Mouse (Mus musculus) CH12.LX (cell line): ENCODE results near the gene Maip1. TPM values are rescaled to one million over a fixed set of nuclear protein-coding genes. Genes with fewer than 3 reads are reported as not detected.
A peak's percentile ranks its signal among the peaks of the same experiment; 100 is the strongest.

Experiments used
- DNase-seq: peaks from one replicate; pipeline ENCODE4 v3.0.0-alpha.2; 2013; ENCODE audit errors: extremely low read depth
- H3K27ac ChIP-seq: 2 replicates; pipeline ENCODE4 v1.5.1; 2012; ENCODE audit warnings: low read depth, mild to moderate bottlenecking, control low read depth, moderate library complexity; ENCODE audit not compliant: insufficient read depth
- H3K27me3 ChIP-seq: replicated peaks from 2 replicates; pipeline ENCODE3; 2012; ENCODE audit warnings: inconsistent platforms
- H3K36me3 ChIP-seq, 2 experiments: replicated peaks in 1 of 2; 2 replicates each; pipeline versions ENCODE3 to v1.6.1; 2012; ENCODE audit warnings: inconsistent platforms in 1 of 2, low read length in 1 of 2, mild to moderate bottlenecking in 1 of 2, mixed read lengths in 1 of 2, moderate library complexity in 1 of 2; ENCODE audit not compliant: control insufficient read depth in 1 of 2, insufficient read depth in 1 of 2
- H3K4me1 ChIP-seq, 2 experiments: 2 replicates each; pipeline ENCODE4 v1.6.1; 2012; ENCODE audit warnings: inconsistent platforms in 1 of 2, moderate library complexity in 1 of 2; ENCODE audit not compliant: insufficient read depth in 2 of 2, control insufficient read depth in 1 of 2
- H3K4me2 ChIP-seq: 2 replicates; pipeline ENCODE4 v1.6.1; 2012; ENCODE audit warnings: low read depth, mild to moderate bottlenecking, control low read depth; ENCODE audit not compliant: poor library complexity, insufficient read depth, severe bottlenecking
- H3K4me3 ChIP-seq, 3 experiments: fragments of 150-350 bp in 1 of 3; sonication (generic) in 1 of 3; replicated peaks in 1 of 3; 2 replicates each; pipeline versions ENCODE3 to v1.5.1; 2011 to 2012; ENCODE audit warnings: low read depth in 2 of 3, low read length in 2 of 3, mild to moderate bottlenecking in 2 of 3, moderate library complexity in 2 of 3, control low read depth in 1 of 3, improper control_type of control experiment in 1 of 3, inconsistent platforms in 1 of 3, mixed read lengths in 1 of 3; ENCODE audit not compliant: poor library complexity in 1 of 3
- H3K79me2 ChIP-seq: replicated peaks from 2 replicates; pipeline ENCODE4 v1.6.1; 2012; ENCODE audit warnings: mild to moderate bottlenecking, moderate library complexity; ENCODE audit not compliant: control insufficient read depth, poor library complexity, insufficient read depth, severe bottlenecking; ENCODE audit errors: extremely low read depth
- H3K9ac ChIP-seq: 2 replicates; pipeline ENCODE4 v1.6.1; 2012; ENCODE audit warnings: low read depth, mild to moderate bottlenecking, control low read depth, moderate library complexity; ENCODE audit not compliant: insufficient read depth
- H3K9me3 ChIP-seq: replicated peaks from 2 replicates; pipeline ENCODE3; 2012; ENCODE audit warnings: low read length, inconsistent platforms, mixed read lengths
- CHD1 ChIP-seq: IDR thresholded peaks from 2 replicates; pipeline ENCODE4 v1.6.1; 2012; ENCODE audit warnings: low read depth, low read length, improper control_type of control experiment, inconsistent platforms
- CHD2 ChIP-seq: IDR thresholded peaks from 2 replicates; pipeline ENCODE4 v1.6.1; 2011; ENCODE audit warnings: low read length, improper control_type of control experiment
- CTCF ChIP-seq, 2 experiments: IDR thresholded peaks in 1 of 2; conservative IDR thresholded peaks in 1 of 2; 2 replicates each; pipeline ENCODE4 v1.5.1; 2011 to 2012; ENCODE audit warnings: low read depth in 2 of 2, low read length in 2 of 2, improper control_type of control experiment in 1 of 2, inconsistent platforms in 1 of 2, mild to moderate bottlenecking in 1 of 2, moderate library complexity in 1 of 2
- E2F4 ChIP-seq: IDR thresholded peaks from 2 replicates; pipeline ENCODE4 v1.6.1; 2011; ENCODE audit warnings: low read depth, low read length, improper control_type of control experiment; ENCODE audit not compliant: insufficient replicate concordance
- ELF1 ChIP-seq: IDR thresholded peaks from 2 replicates; pipeline ENCODE4 v1.6.1; 2014; ENCODE audit warnings: low read depth, mild to moderate bottlenecking, inconsistent platforms, low read length, improper control_type of control experiment
- EP300 ChIP-seq: IDR thresholded peaks from 2 replicates; pipeline ENCODE4 v1.6.1; 2011; ENCODE audit warnings: low read length, improper control_type of control experiment
- ETS1 ChIP-seq: conservative IDR thresholded peaks from 2 replicates; pipeline ENCODE4 v1.6.1; 2012; ENCODE audit warnings: low read depth, mild to moderate bottlenecking, inconsistent platforms, low read length, improper control_type of control experiment, moderate library complexity
- GABPA ChIP-seq: IDR thresholded peaks from 2 replicates; pipeline ENCODE4 v1.6.1; 2012; ENCODE audit warnings: low read depth, low read length, improper control_type of control experiment, inconsistent platforms; ENCODE audit not compliant: insufficient replicate concordance
- HCFC1 ChIP-seq: IDR thresholded peaks from 2 replicates; pipeline ENCODE4 v1.6.1; 2012; ENCODE audit warnings: low read depth, mild to moderate bottlenecking, inconsistent platforms, low read length, improper control_type of control experiment
- IRF4 ChIP-seq: IDR thresholded peaks from 2 replicates; pipeline ENCODE4 v1.6.1; 2014; ENCODE audit warnings: low read depth, mild to moderate bottlenecking, inconsistent platforms, low read length, improper control_type of control experiment
- JUN ChIP-seq: IDR thresholded peaks from 2 replicates; pipeline ENCODE4 v1.6.1; 2011; ENCODE audit warnings: low read depth, mild to moderate bottlenecking, low read length, improper control_type of control experiment, moderate library complexity; ENCODE audit not compliant: insufficient read depth
- JUND ChIP-seq: conservative IDR thresholded peaks from 2 replicates; pipeline ENCODE4 v1.6.1; 2011; ENCODE audit warnings: low read depth, low read length, improper control_type of control experiment
- KAT2A ChIP-seq: IDR thresholded peaks from 2 replicates; pipeline ENCODE4 v1.6.1; 2012; ENCODE audit warnings: low read length, improper control_type of control experiment, inconsistent platforms; ENCODE audit not compliant: insufficient replicate concordance
- MAFK ChIP-seq: IDR thresholded peaks from 2 replicates; pipeline ENCODE4 v1.6.1; 2011; ENCODE audit warnings: low read length, improper control_type of control experiment; ENCODE audit not compliant: insufficient replicate concordance
- MAX ChIP-seq: IDR thresholded peaks from 2 replicates; pipeline ENCODE4 v1.6.1; 2011; ENCODE audit warnings: low read length, improper control_type of control experiment
- MAZ ChIP-seq: IDR thresholded peaks from 2 replicates; pipeline ENCODE4 v1.6.1; 2012; ENCODE audit warnings: low read depth, mild to moderate bottlenecking, inconsistent platforms, low read length, improper control_type of control experiment, moderate library complexity
- MEF2A ChIP-seq: IDR thresholded peaks from 2 replicates; pipeline ENCODE4 v1.6.1; 2014; ENCODE audit warnings: low read depth, mild to moderate bottlenecking, inconsistent platforms, low read length, improper control_type of control experiment, borderline replicate concordance
- MXI1 ChIP-seq: IDR thresholded peaks from 2 replicates; pipeline ENCODE4 v1.6.1; 2011; ENCODE audit warnings: mild to moderate bottlenecking, low read depth, low read length, improper control_type of control experiment
- MYC ChIP-seq: IDR thresholded peaks from 2 replicates; pipeline ENCODE4 v1.6.1; 2011; ENCODE audit warnings: low read depth, mild to moderate bottlenecking, improper control_type of control experiment, low read length
- NELFE ChIP-seq: IDR thresholded peaks from 2 replicates; pipeline ENCODE4 v1.6.1; 2011; ENCODE audit warnings: low read depth, low read length, improper control_type of control experiment
- NRF1 ChIP-seq: IDR thresholded peaks from 2 replicates; pipeline ENCODE4 v1.6.1; 2014; ENCODE audit warnings: low read depth, mild to moderate bottlenecking, inconsistent platforms, low read length, improper control_type of control experiment, moderate library complexity
- PAX5 ChIP-seq: IDR thresholded peaks from 2 replicates; pipeline ENCODE4 v1.6.1; 2012; ENCODE audit warnings: low read length, inconsistent platforms, mixed read lengths
- POLR2A ChIP-seq: IDR thresholded peaks from 2 replicates; pipeline ENCODE4 v1.6.1; 2011; ENCODE audit warnings: low read depth, mild to moderate bottlenecking, improper control_type of control experiment, low read length
- POLR2AphosphoS2 ChIP-seq: IDR thresholded peaks from 2 replicates; pipeline ENCODE4 v1.6.1; 2011; ENCODE audit warnings: low read depth, low read length, improper control_type of control experiment
- RAD21 ChIP-seq: IDR thresholded peaks from 2 replicates; pipeline ENCODE4 v1.6.1; 2011; ENCODE audit warnings: low read depth, mild to moderate bottlenecking, low read length, improper control_type of control experiment, moderate library complexity
- RCOR1 ChIP-seq: conservative IDR thresholded peaks from 2 replicates; pipeline ENCODE4 v1.6.1; 2012; ENCODE audit warnings: low read depth, mild to moderate bottlenecking, inconsistent platforms, low read length, improper control_type of control experiment
- SIN3A ChIP-seq: IDR thresholded peaks from 2 replicates; pipeline ENCODE4 v1.6.1; 2012; ENCODE audit warnings: low read length, improper control_type of control experiment, inconsistent platforms
- SMC3 ChIP-seq: IDR thresholded peaks from 2 replicates; pipeline ENCODE4 v1.6.1; 2011; ENCODE audit warnings: low read depth, low read length, improper control_type of control experiment
- TBP ChIP-seq: conservative IDR thresholded peaks from 2 replicates; pipeline ENCODE4 v1.6.1; 2011; ENCODE audit warnings: low read depth, low read length, improper control_type of control experiment
- TCF12 ChIP-seq: IDR thresholded peaks from 2 replicates; pipeline ENCODE4 v1.6.1; 2014; ENCODE audit warnings: low read depth, mild to moderate bottlenecking, inconsistent platforms, low read length, improper control_type of control experiment
- UBTF ChIP-seq: IDR thresholded peaks from 2 replicates; pipeline ENCODE4 v1.6.1; 2012; ENCODE audit warnings: low read depth, mild to moderate bottlenecking, inconsistent platforms, low read length, improper control_type of control experiment, moderate library complexity
- USF1 ChIP-seq: IDR thresholded peaks from 2 replicates; pipeline ENCODE4 v1.6.1; 2014; ENCODE audit warnings: low read depth, mild to moderate bottlenecking, inconsistent platforms, low read length, improper control_type of control experiment
- USF2 ChIP-seq: conservative IDR thresholded peaks from 2 replicates; pipeline ENCODE4 v1.6.1; 2011; ENCODE audit warnings: low read depth, low read length, improper control_type of control experiment
- ZC3H11A ChIP-seq: IDR thresholded peaks from 2 replicates; pipeline ENCODE4 v1.6.1; 2012; ENCODE audit warnings: low read depth, mild to moderate bottlenecking, inconsistent platforms, low read length, improper control_type of control experiment
- ZKSCAN1 ChIP-seq: IDR thresholded peaks from 2 replicates; pipeline ENCODE4 v1.6.1; 2012; ENCODE audit warnings: low read depth, inconsistent platforms, low read length, improper control_type of control experiment, borderline replicate concordance
- ZMIZ1 ChIP-seq: IDR thresholded peaks from 2 replicates; pipeline ENCODE4 v1.6.1; 2012; ENCODE audit warnings: low read depth, mild to moderate bottlenecking, inconsistent platforms, low read length, improper control_type of control experiment
- ZNF384 ChIP-seq: IDR thresholded peaks from 2 replicates; pipeline ENCODE4 v1.6.1; 2012; ENCODE audit warnings: low read depth, low read length, improper control_type of control experiment, inconsistent platforms
- dilution Hi-C: fragments of 300-500 bp; cut with MboI; formaldehyde crosslinking; loops from 2 replicates; pipeline ENCODE4 v1.14.3; 2020; ENCODE audit warnings: low sequenced_read_pairs; ENCODE audit not compliant: extremely low pct_unique_long_range_greater_than_20kb, extremely low pct_ligation_motif_present
- in situ Hi-C: fragments of 300-500 bp; cut with MboI; formaldehyde crosslinking; loops from 3 replicates; pipeline ENCODE4 v1.14.3; 2019; ENCODE audit warnings: low sequenced_read_pairs, low pct_ligation_motif_present, low pct_unique_long_range_greater_than_20kb, mixed read lengths
- polyA plus RNA-seq: library from polyadenylated mRNA; unstranded; fragments of >175 nt; gene quantifications from 2 replicates; pipeline ENCODE4 v1.2.1, GENCODE M21; 2012; ENCODE audit warnings: low read depth; ENCODE audit not compliant: insufficient read length
- total RNA-seq, 2 experiments: library from RNA; depleted of rRNA; stranded (reverse); fragments of 300-350 nt in 1 of 2; fragments of >200 nt in 1 of 2; gene quantifications; 2 replicates each; pipeline ENCODE4 v1.2.3; 2012 to 2014

Gene Maip1
- 7.0 and 8.7 TPM in 2 replicates for total RNA-seq (2012; rRNA removed)
- 15.5 and 15.7 TPM in 2 replicates for total RNA-seq (2014; rRNA removed)
- polyA plus RNA-seq: 13.6 and 13.9 TPM in 2 replicates

- in situ Hi-C loops: no loop called here
- no peak for TF ChIP-seq RCOR1
- peak; percentile 56; the same call in 1 of the 2 replicates for TF ChIP-seq ZMIZ1
- TF ChIP-seq POLR2AphosphoS2: no peak
- TF ChIP-seq TBP: peak; percentile 79; the same call in 1 of the 2 replicates
- no peak for TF ChIP-seq USF1
- peak; percentile 47; the same call in 1 of the 2 replicates for TF ChIP-seq MAX
- peak; percentile 73 for TF ChIP-seq POLR2A
- no peak for TF ChIP-seq E2F4
- TF ChIP-seq ELF1: peak; percentile 72
- peak; percentile 56; the same call in 1 of the 2 replicates for TF ChIP-seq TCF12
- TF ChIP-seq KAT2A: peak; percentile 70; the same call in 1 of the 2 replicates
- TF ChIP-seq ZC3H11A: no peak
- no peak for TF ChIP-seq ZKSCAN1
- 0 out of 2 replicates have a peak, but pooled peaks have one; percentile 47 for TF ChIP-seq MYC
- no peak for TF ChIP-seq PAX5
- TF ChIP-seq EP300: no peak
- TF ChIP-seq MEF2A: no peak
- no peak for TF ChIP-seq JUN
- TF ChIP-seq MAZ: no peak
- TF ChIP-seq UBTF: peak; percentile 91
- peak; percentile 28; the same call in 1 of the 2 replicates for TF ChIP-seq IRF4
- TF ChIP-seq GABPA: no peak
- TF ChIP-seq SMC3: no peak
- TF ChIP-seq MAFK: no peak
- 0 out of 2 replicates have a peak, but pooled peaks have one; percentile 18 for TF ChIP-seq NRF1
- peak; percentile 25; the same call in 1 of the 2 replicates for TF ChIP-seq ETS1
- TF ChIP-seq MXI1: peak; percentile 71; the same call in 1 of the 2 replicates
- no peak for TF ChIP-seq JUND
- TF ChIP-seq RAD21: no peak
- TF ChIP-seq HCFC1: peak; percentile 84
- TF ChIP-seq CHD2: peak; percentile 92
- TF ChIP-seq NELFE: peak; percentile 70
- no peak for TF ChIP-seq CHD1
- no peak for TF ChIP-seq ZNF384
- 0 out of 2 replicates have a peak, but pooled peaks have one; percentile 75 for TF ChIP-seq SIN3A
- TF ChIP-seq CTCF (conservative IDR thresholded peaks at IDR 0.05 in 1 of 2, IDR thresholded peaks at IDR 0.05 in 1 of 2; ENCODE audit: low read depth in 2 of 2, low read length in 2 of 2): no peak
- no peak for TF ChIP-seq USF2
Measured at GRCm38 (mm10) chr1:57406187-57407151, at the start of gene Maip1, which contains the start of gene Tyw5. Gene Maip1 (plus strand): TSS chr1:57406328. Gene Tyw5 (minus strand): TSS chr1:57407101.

More at GRCm38 (mm10) chr1:57406187-57407151, at the start of gene Maip1, which contains the start of gene Tyw5:
- Histone ChIP-seq H3K4me2 (peak within 1 kb of the TSS; percentile 79), H3K27me3 (no peaks in the 10 kb centered on the region), H3K4me3 (peak within 1 kb of the TSS; percentile 74 to 87 (median 76)), H3K79me2 (peaks cover 32% of the 10 kb centered on the region), H3K27ac (peak within 1 kb of the TSS; percentile 77), H3K36me3 (peaks cover 2 to 20% of the 10 kb centered on the region in 2 experiments), H3K4me1 (peaks cover 7 to 30% of the 10 kb centered on the region in 2 experiments; a peak in 3 of 4 replicates), H3K9ac (peak within 1 kb of the TSS; percentile 82), H3K9me3 (no peaks in the 10 kb centered on the region)
- dilution Hi-C loops: no loop called here
- peak; percentile 77 for DNase-seq
